Mouse (Mus musculus) embryonic fibroblast, embryonic 13.5 days (primary cell): ENCODE data around the gene Serpini1.

ENCODE experiments used
- CTCF ChIP-seq: IDR thresholded peaks from 2 replicates; pipeline ENCODE4 v1.5.1; 2011; ENCODE audit warnings: mild to moderate bottlenecking, control low read depth, low read length, moderate library complexity, borderline replicate concordance; ENCODE audit not compliant: insufficient read depth
- POLR2A ChIP-seq: IDR thresholded peaks from 2 replicates; pipeline ENCODE4 v1.6.1; 2011; ENCODE audit warnings: low read depth, mild to moderate bottlenecking, control low read depth, low read length, moderate library complexity

DNA sequence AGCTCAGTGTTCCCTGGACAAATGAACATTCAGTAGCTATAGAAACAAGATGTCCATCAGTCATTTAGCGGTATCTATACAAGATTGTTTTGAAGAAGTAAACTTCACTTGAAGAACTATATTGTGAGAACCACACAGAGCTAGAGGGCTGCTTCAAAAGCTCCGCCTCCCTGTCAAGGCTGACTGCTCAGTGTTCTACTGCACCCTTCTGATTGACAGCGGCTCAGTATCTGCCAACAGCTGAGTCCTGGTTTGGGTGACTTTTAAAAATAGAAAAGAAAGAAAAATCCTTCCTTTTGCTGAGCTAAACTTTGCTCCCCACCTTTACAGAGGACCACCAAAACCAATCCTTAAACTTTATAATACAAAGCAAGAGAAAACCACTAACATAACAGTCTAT lies 14.5 kb upstream of the Serpini1 start:
- TF ChIP-seq POLR2A = no peak
- no peak for TF ChIP-seq CTCF
